Mouse (Mus musculus) central nervous system, embryonic 18 days (tissue): ENCODE measurements around the gene Isg20l2. TPM values are rescaled to one million over a fixed set of nuclear protein-coding genes. Genes with fewer than 3 reads are reported as not detected.

Experiments
- polyA plus RNA-seq: library from polyadenylated mRNA; depleted of rRNA; stranded (reverse); fragments of >200 nt; gene quantifications from 2 replicates; pipeline ENCODE4 v1.2.3, GENCODE M21; 2012; rRNA removed

The Isg20l2 gene
- polyA plus RNA-seq = 21.5 and 21.7 TPM in 2 replicates

GRCm38 (mm10) chr3:87930078-87930795 lies at the start of gene Isg20l2, which contains the start of gene Rrnad1:
Isg20l2 (plus strand) TSS chr3:87930314.
Rrnad1 (minus strand) TSS chr3:87930717.

GRCm38 (mm10) chr3:87885281-87886003 lies 44.7 kb upstream of the Isg20l2 start, which contains the start of gene Prcc:
Prcc (minus strand) TSS chr3:87885608.

DNA sequence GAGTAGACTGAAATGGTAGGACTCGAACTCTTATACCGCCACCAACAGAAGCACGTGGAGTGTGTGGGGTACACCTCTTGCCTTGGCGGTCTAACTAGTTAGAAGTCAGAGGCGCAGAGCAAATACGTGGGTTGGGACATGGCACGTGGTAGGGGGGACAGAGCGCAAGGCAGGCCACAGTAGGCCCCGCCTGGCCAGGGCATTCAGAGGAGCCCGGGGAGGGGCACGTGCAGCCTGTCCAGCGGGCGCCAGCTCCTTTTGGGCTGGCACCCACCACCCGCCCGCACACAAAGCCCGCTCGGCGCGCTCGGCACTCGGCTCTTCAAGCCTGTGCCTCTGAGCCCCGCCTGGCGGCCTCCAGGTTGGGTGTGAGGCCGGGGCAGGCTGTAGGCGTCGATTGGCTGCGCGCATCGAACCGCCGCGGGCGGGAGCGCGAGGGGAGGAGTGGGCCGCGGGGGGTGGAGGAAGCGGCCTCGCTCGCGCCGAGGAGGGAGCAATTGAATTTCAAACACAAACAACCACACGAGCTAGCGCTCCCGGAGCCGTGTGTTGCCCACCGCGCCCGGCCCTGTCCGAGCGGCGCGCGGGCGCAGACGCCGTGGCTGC lies 24.1 kb upstream of the Isg20l2 start, which contains the start of gene Hdgf:
Gene Hdgf (plus strand): TSS at position 442 of the 606 bp plus-strand sequence.

GRCm38 (mm10) chr3:87919336-87920108 lies 10.6 kb upstream of the Isg20l2 start, which contains the start of gene Mrpl24:
Mrpl24 (plus strand) TSS chr3:87919506.

DNA sequence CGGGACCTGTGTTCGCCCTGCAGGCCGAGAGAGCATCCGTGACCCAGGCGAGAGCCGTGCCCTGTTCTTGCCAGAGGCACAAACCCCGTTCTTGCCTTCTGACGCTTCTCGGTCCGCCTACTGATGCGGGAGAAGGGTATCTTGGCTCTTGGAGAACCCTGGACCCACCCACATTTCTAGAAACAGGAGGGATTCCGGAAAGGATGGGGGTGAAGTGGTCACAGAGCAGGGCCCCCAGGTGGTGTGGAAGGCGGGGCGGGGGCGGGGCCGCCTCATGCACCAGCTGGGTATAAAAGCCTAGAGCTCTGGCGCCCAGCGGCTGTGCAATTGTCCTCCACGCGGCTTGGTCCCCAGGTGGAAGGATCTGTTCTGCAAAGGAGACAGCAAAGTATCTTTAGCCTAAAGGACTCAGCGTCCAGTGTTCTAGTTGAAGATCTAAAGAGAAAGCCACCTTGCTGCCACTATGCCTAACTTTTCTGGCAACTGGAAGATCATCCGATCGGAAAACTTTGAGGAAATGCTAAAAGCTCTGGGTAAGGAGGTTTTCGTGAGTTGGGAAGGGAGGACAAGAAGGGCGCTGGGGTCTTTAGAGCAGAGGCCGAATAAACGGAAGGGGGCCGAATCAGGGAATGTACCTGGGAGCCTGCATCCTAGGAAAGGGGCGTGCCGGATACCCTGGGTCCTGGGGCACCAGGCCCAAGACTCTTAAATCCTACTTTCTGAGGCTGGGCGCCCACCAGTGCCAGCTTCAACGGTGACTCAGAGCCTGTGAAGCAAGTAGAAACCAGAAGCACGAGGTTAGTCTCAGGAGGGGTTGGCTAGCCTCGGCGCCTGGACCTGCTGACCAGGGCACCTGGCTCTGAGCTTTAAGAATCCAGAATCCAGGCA lies 18.5 kb downstream of the Isg20l2 start, which contains the start of gene Crabp2:
Gene Crabp2 (plus strand): TSS at position 289 of the 888 bp plus-strand sequence.

GRCm38 (mm10) chr3:87970939-87971488 lies 40.9 kb downstream of the Isg20l2 start, which contains the start of gene Nes:
Nes (plus strand) TSS chr3:87971078.

Other genes with a start within 250 kb of the Isg20l2 start
- gene Lrrc71, start 181.7 kb upstream of the Isg20l2 start, polyA plus RNA-seq = 0.97 and 1.6 TPM in 2 replicates
- gene Ntrk1, start 135.2 kb upstream of the Isg20l2 start, polyA plus RNA-seq = 1.8 and 4.8 TPM in 2 replicates
- 1.3 and 1.5 TPM in 2 replicates for gene Insrr, start 133.4 kb upstream of the Isg20l2 start, polyA plus RNA-seq
- gene Pear1, start 106.0 kb upstream of the Isg20l2 start, polyA plus RNA-seq = 8.9 and 9.2 TPM in 2 replicates
- gene Sh2d2a, start 83.6 kb upstream of the Isg20l2 start, polyA plus RNA-seq = 0.01 TPM in 1 of 2 replicates, not detected in the other
- 45.4 and 48.6 TPM in 2 replicates for gene Prcc, start 44.7 kb upstream of the Isg20l2 start, polyA plus RNA-seq
- gene Hdgf, start 24.0 kb upstream of the Isg20l2 start, polyA plus RNA-seq = 150 and 157 TPM in 2 replicates
- gene Mrpl24, start 10.8 kb upstream of the Isg20l2 start, polyA plus RNA-seq = 75.9 and 78.5 TPM in 2 replicates
- 48.3 and 48.6 TPM in 2 replicates for gene Rrnad1, start 403 bp downstream of the Isg20l2 start, polyA plus RNA-seq
- 13.0 and 16.9 TPM in 2 replicates for gene Crabp2, start 18.4 kb downstream of the Isg20l2 start, polyA plus RNA-seq
- gene Nes, start 40.8 kb downstream of the Isg20l2 start, polyA plus RNA-seq = 14.2 and 14.3 TPM in 2 replicates
- gene Bcan, start 69.9 kb downstream of the Isg20l2 start, polyA plus RNA-seq = 121 and 130 TPM in 2 replicates
- 0.70 and 0.87 TPM in 2 replicates for gene Hapln2, start 97.3 kb downstream of the Isg20l2 start, polyA plus RNA-seq
- gene Gpatch4, start 112.8 kb downstream of the Isg20l2 start, polyA plus RNA-seq = 13.5 and 16.7 TPM in 2 replicates
- 82.0 and 87.5 TPM in 2 replicates for gene Naxe, start 128.2 kb downstream of the Isg20l2 start, polyA plus RNA-seq
- gene Ttc24, start 148.0 kb downstream of the Isg20l2 start, polyA plus RNA-seq = not detected in 2 replicates
- gene Iqgap3, start 151.7 kb downstream of the Isg20l2 start, polyA plus RNA-seq = 4.9 and 5.1 TPM in 2 replicates
- gene Mef2d, start 212.1 kb downstream of the Isg20l2 start, polyA plus RNA-seq = 45.6 and 57.2 TPM in 2 replicates